Mouse (Mus musculus): ENCODE data around the gene Irf9. TPM values are rescaled to one million over a fixed set of nuclear protein-coding genes. Genes with fewer than 3 reads are reported as not detected.

Gene Irf9
- polyA plus RNA-seq (2012; rRNA removed; ENCODE audit: low replicate concordance): 87.7 and 150 TPM in 2 replicates

GRCm38 (mm10) chr14:55603271-55603632 is at the start of gene Irf9:
Gene Irf9, plus strand, starts transcription at chr14:55603571.

GRCm38 (mm10) chr14:55559799-55560201 is 43.6 kb upstream of the Irf9 start, which contains the start of gene Dcaf11:
Gene Dcaf11, plus strand, starts transcription at chr14:55560006.

GRCm38 (mm10) chr14:55560202-55561073 is 42.9 kb upstream of the Irf9 start, which contains the start of gene A730061H03Rik:
Gene A730061H03Rik, minus strand, starts transcription at chr14:55560406.

GRCm38 (mm10) chr14:55575302-55575701 is 28.1 kb upstream of the Irf9 start, which contains the start of gene Fitm1:
Gene Fitm1, plus strand, starts transcription at chr14:55575617.

GRCm38 (mm10) chr14:55577871-55578667 is 25.3 kb upstream of the Irf9 start, which contains the start of gene Psme1:
Gene Psme1, plus strand, starts transcription at chr14:55578123.

GRCm38 (mm10) chr14:55584702-55585565 is 18.4 kb upstream of the Irf9 start, which contains the start of gene Emc9:
Gene Emc9, minus strand, starts transcription at chr14:55585302.

GRCm38 (mm10) chr14:55590748-55591330 is 12.5 kb upstream of the Irf9 start, which contains the start of gene Psme2:
Gene Psme2, minus strand, starts transcription at chr14:55591113.

GRCm38 (mm10) chr14:55591331-55591891 is 12.0 kb upstream of the Irf9 start, which contains the start of gene Rnf31:
Gene Rnf31, plus strand, starts transcription at chr14:55591708.

GRCm38 (mm10) chr14:55617822-55618221 is 14.5 kb downstream of the Irf9 start, which contains the start of gene Rec8:
Gene Rec8, plus strand, starts transcription at chr14:55618037.

GRCm38 (mm10) chr14:55635523-55636007 is 32.2 kb downstream of the Irf9 start, which contains the start of gene Ipo4:
Gene Ipo4, minus strand, starts transcription at chr14:55635957.

GRCm38 (mm10) chr14:55637795-55638194 is 34.4 kb downstream of the Irf9 start, which contains the start of gene Gm49378:
Gene Gm49378, minus strand, starts transcription at chr14:55637895.

GRCm38 (mm10) chr14:55643060-55643907 is 39.9 kb downstream of the Irf9 start, which contains the start of gene Tm9sf1:
Gene Tm9sf1, minus strand, starts transcription at chr14:55643806.

GRCm38 (mm10) chr14:55649884-55650283 is 46.5 kb downstream of the Irf9 start, which contains the start of gene Tssk4:
Gene Tssk4, plus strand, starts transcription at chr14:55650184.

Other genes with a start within 250 kb of the Irf9 start
- gene Dhrs4, start 124.8 kb upstream of the Irf9 start, polyA plus RNA-seq (2012; rRNA removed; ENCODE audit: low replicate concordance): 37.4 and 44.9 TPM in 2 replicates
- 4.7 and 7.6 TPM in 2 replicates for gene Carmil3, start 112.9 kb upstream of the Irf9 start, polyA plus RNA-seq (2012; rRNA removed; ENCODE audit: low replicate concordance)
- gene Cpne6, start 93.1 kb upstream of the Irf9 start, polyA plus RNA-seq (2012; rRNA removed; ENCODE audit: low replicate concordance): 0.04 and 0.06 TPM in 2 replicates
- gene Nrl, start 78.6 kb upstream of the Irf9 start, polyA plus RNA-seq (2012; rRNA removed; ENCODE audit: low replicate concordance): not detected in 2 replicates
- gene Pck2, start 63.3 kb upstream of the Irf9 start, polyA plus RNA-seq (2012; rRNA removed; ENCODE audit: low replicate concordance): 48.9 and 49.2 TPM in 2 replicates
- gene Dcaf11, start 43.6 kb upstream of the Irf9 start, polyA plus RNA-seq (2012; rRNA removed; ENCODE audit: low replicate concordance): 81.8 and 97.0 TPM in 2 replicates
- gene A730061H03Rik, start 43.2 kb upstream of the Irf9 start, polyA plus RNA-seq (2012; rRNA removed; ENCODE audit: low replicate concordance): 3.3 and 3.4 TPM in 2 replicates
- 1.3 and 183 TPM in 2 replicates for gene Fitm1, start 28.0 kb upstream of the Irf9 start, polyA plus RNA-seq (2012; rRNA removed; ENCODE audit: low replicate concordance)
- gene Psme1, start 25.4 kb upstream of the Irf9 start, polyA plus RNA-seq (2012; rRNA removed; ENCODE audit: low replicate concordance): 108 and 126 TPM in 2 replicates
- gene Emc9, start 18.3 kb upstream of the Irf9 start, polyA plus RNA-seq (2012; rRNA removed; ENCODE audit: low replicate concordance): 46.8 and 63.8 TPM in 2 replicates
- 82.9 and 83.0 TPM in 2 replicates for gene Psme2, start 12.5 kb upstream of the Irf9 start, polyA plus RNA-seq (2012; rRNA removed; ENCODE audit: low replicate concordance)
- 45.2 and 55.3 TPM in 2 replicates for gene Rnf31, start 11.9 kb upstream of the Irf9 start, polyA plus RNA-seq (2012; rRNA removed; ENCODE audit: low replicate concordance)
- 1.1 and 1.5 TPM in 2 replicates for gene Rec8, start 14.5 kb downstream of the Irf9 start, polyA plus RNA-seq (2012; rRNA removed; ENCODE audit: low replicate concordance)
- 86.3 and 113 TPM in 2 replicates for gene Ipo4, start 32.4 kb downstream of the Irf9 start, polyA plus RNA-seq (2012; rRNA removed; ENCODE audit: low replicate concordance)
- gene Gm49378, start 34.3 kb downstream of the Irf9 start, polyA plus RNA-seq (2012; rRNA removed; ENCODE audit: low replicate concordance): 12.4 and 13.1 TPM in 2 replicates
- gene Tm9sf1, start 40.2 kb downstream of the Irf9 start, polyA plus RNA-seq (2012; rRNA removed; ENCODE audit: low replicate concordance): 79.9 and 86.5 TPM in 2 replicates
- 1.1 and 1.4 TPM in 2 replicates for gene Tssk4, start 46.6 kb downstream of the Irf9 start, polyA plus RNA-seq (2012; rRNA removed; ENCODE audit: low replicate concordance)
- 15.3 and 24.6 TPM in 2 replicates for gene Mdp1, start 56.9 kb downstream of the Irf9 start, polyA plus RNA-seq (2012; rRNA removed; ENCODE audit: low replicate concordance)
- 12.7 and 32.2 TPM in 2 replicates for gene Gmpr2, start 68.4 kb downstream of the Irf9 start, polyA plus RNA-seq (2012; rRNA removed; ENCODE audit: low replicate concordance)
- 210 and 446 TPM in 2 replicates for gene Nedd8, start 68.6 kb downstream of the Irf9 start, polyA plus RNA-seq (2012; rRNA removed; ENCODE audit: low replicate concordance)
- gene Tinf2, start 78.2 kb downstream of the Irf9 start, polyA plus RNA-seq (2012; rRNA removed; ENCODE audit: low replicate concordance): 12.8 and 15.9 TPM in 2 replicates
- 8.3 and 10.6 TPM in 2 replicates for gene Tgm1, start 110.4 kb downstream of the Irf9 start, polyA plus RNA-seq (2012; rRNA removed; ENCODE audit: low replicate concordance)
- gene Rabggta, start 118.7 kb downstream of the Irf9 start, polyA plus RNA-seq (2012; rRNA removed; ENCODE audit: low replicate concordance): 51.2 and 52.9 TPM in 2 replicates
- gene Dhrs1, start 142.1 kb downstream of the Irf9 start, polyA plus RNA-seq (2012; rRNA removed; ENCODE audit: low replicate concordance): 75.4 and 104 TPM in 2 replicates
- gene Nop9, start 142.1 kb downstream of the Irf9 start, polyA plus RNA-seq (2012; rRNA removed; ENCODE audit: low replicate concordance): 16.8 and 28.9 TPM in 2 replicates
- 2.9 and 3.4 TPM in 2 replicates for gene Cideb, start 154.9 kb downstream of the Irf9 start, polyA plus RNA-seq (2012; rRNA removed; ENCODE audit: low replicate concordance)
- 0.29 and 0.34 TPM in 2 replicates for gene Ltb4r2, start 157.9 kb downstream of the Irf9 start, polyA plus RNA-seq (2012; rRNA removed; ENCODE audit: low replicate concordance)
- 5.1 and 7.6 TPM in 2 replicates for gene Ltb4r1, start 162.4 kb downstream of the Irf9 start, polyA plus RNA-seq (2012; rRNA removed; ENCODE audit: low replicate concordance)
- 41.0 and 55.8 TPM in 2 replicates for gene Adcy4, start 180.5 kb downstream of the Irf9 start, polyA plus RNA-seq (2012; rRNA removed; ENCODE audit: low replicate concordance)
- 21.9 and 26.5 TPM in 2 replicates for gene Ripk3, start 185.3 kb downstream of the Irf9 start, polyA plus RNA-seq (2012; rRNA removed; ENCODE audit: low replicate concordance)
- gene Nfatc4, start 219.6 kb downstream of the Irf9 start, polyA plus RNA-seq (2012; rRNA removed; ENCODE audit: low replicate concordance): 28.1 and 37.1 TPM in 2 replicates

All from mammary gland, adult 2 months (tissue).